Mouse (Mus musculus) mouse embryonic stem cell (cell line): ENCODE measurements around the gene Pomp.
"Not testable (repeated sequence)": the region's sequence is repeated elsewhere in the genome, so short reads cannot be mapped to it uniquely, and the experiment has no call there.

Experiments used
- in situ Hi-C, 2 experiments: fragments of 300-500 bp; cut with MboI; formaldehyde crosslinking; loops; 1 replicate in 1 of 2; 3 replicates in 1 of 2; pipeline ENCODE4 v1.14.3; 2019 to 2020; ENCODE audit warnings: low sequenced_read_pairs in 2 of 2, low pct_unique_long_range_greater_than_20kb in 1 of 2, mixed read lengths in 1 of 2; ENCODE audit not compliant: unreplicated experiment in 1 of 2

Pomp gene

GRCm38 (mm10) chr5:147893766-147894454 is 33.6 kb downstream of the Pomp start:
- in situ Hi-C loops: no loop called here

GRCm38 (mm10) chr5:147894455-147895076 is 34.3 kb downstream of the Pomp start, which contains the start of gene Slc46a3:
Gene Slc46a3 (minus strand): TSS chr5:147894815.
- in situ Hi-C loops: no loop called here

GRCm38 (mm10) chr5:147895436-147896198 is 35.4 kb downstream of the Pomp start:
- in situ Hi-C loops: no loop called here

GRCm38 (mm10) chr5:147896501-147896900 is 36.2 kb downstream of the Pomp start:
- in situ Hi-C loops: not testable (repeated sequence)

- in situ Hi-C loops: no loop called here
Measured at GRCm38 (mm10) chr5:147898254-147898653, 38.0 kb downstream of the Pomp start.

- in situ Hi-C loops: no loop called here
Measured at GRCm38 (mm10) chr5:147898968-147899549, 38.8 kb downstream of the Pomp start.

GRCm38 (mm10) chr5:147902008-147902757 is 41.9 kb downstream of the Pomp start:
- in situ Hi-C loops: no loop called here

GRCm38 (mm10) chr5:147903166-147903565 is 42.9 kb downstream of the Pomp start:
- in situ Hi-C loops: no loop called here

GRCm38 (mm10) chr5:147907144-147907543 is 46.9 kb downstream of the Pomp start:
- in situ Hi-C loops: no loop called here

GRCm38 (mm10) chr5:147907851-147908250 is 47.6 kb downstream of the Pomp start:
- in situ Hi-C loops: no loop called here

GRCm38 (mm10) chr5:147910807-147911509 is 50.7 kb downstream of the Pomp start:
- in situ Hi-C loops: no loop called here

- in situ Hi-C loops: no loop called here
Measured at GRCm38 (mm10) chr5:147911744-147912143, 51.5 kb downstream of the Pomp start.

- in situ Hi-C loops: no loop called here
Measured at GRCm38 (mm10) chr5:147913241-147913842, 53.1 kb downstream of the Pomp start.

GRCm38 (mm10) chr5:147915038-147915566 is 54.8 kb downstream of the Pomp start:
- in situ Hi-C loops: no loop called here

- in situ Hi-C loops: no loop called here
Measured at GRCm38 (mm10) chr5:147916171-147916570, 55.9 kb downstream of the Pomp start.

- in situ Hi-C loops: no loop called here
Measured at GRCm38 (mm10) chr5:147918044-147918846, 58.0 kb downstream of the Pomp start.

GRCm38 (mm10) chr5:147924621-147925020 is 64.4 kb downstream of the Pomp start:
- in situ Hi-C loops: no loop called here
